Mouse (Mus musculus) intestine, postnatal 0 days (tissue): ENCODE results near the gene Tax1bp3. TPM values are rescaled to one million over a fixed set of nuclear protein-coding genes. Genes with fewer than 3 reads are reported as not detected.

Source experiments
- ATAC-seq: fragments of 200-750 bp; cut with Nextera tagmentation; 2 replicates; pipeline ENCODE4 v1.8.0; 2017; ENCODE audit warnings: mild to moderate bottlenecking, moderate TSS enrichment, moderate library complexity
- H3K27ac ChIP-seq: fragments of 300-500 bp; sonication (generic); 2 replicates; pipeline ENCODE4 v1.5.1; 2014; ENCODE audit warnings: mild to moderate bottlenecking, low read depth, low read length, moderate library complexity
- H3K27me3 ChIP-seq: fragments of 300-500 bp; sonication (generic); replicated peaks from 2 replicates; pipeline ENCODE4 v1.6.1; 2014; ENCODE audit warnings: low read length, mixed read lengths; ENCODE audit not compliant: control insufficient read depth, insufficient read depth
- H3K36me3 ChIP-seq: fragments of 300-500 bp; sonication (generic); 2 replicates; pipeline ENCODE4 v1.6.1; 2014; ENCODE audit warnings: mild to moderate bottlenecking, moderate library complexity; ENCODE audit not compliant: control insufficient read depth, insufficient read depth
- H3K4me1 ChIP-seq: fragments of 300-500 bp; sonication (generic); replicated peaks from 2 replicates; pipeline ENCODE4 v1.6.1; 2014; ENCODE audit warnings: antibody characterized with exemption, low read length, mixed read lengths; ENCODE audit not compliant: control insufficient read depth, insufficient read depth
- H3K4me2 ChIP-seq: fragments of 300-500 bp; sonication (generic); replicated peaks from 2 replicates; pipeline ENCODE4 v1.6.1; 2014; ENCODE audit warnings: low read depth, mild to moderate bottlenecking, moderate library complexity
- H3K4me3 ChIP-seq: fragments of 300-500 bp; sonication (generic); 2 replicates; pipeline ENCODE4 v1.5.1; 2014; ENCODE audit warnings: low read depth, low read length
- H3K9ac ChIP-seq: fragments of 300-500 bp; sonication (generic); 2 replicates; pipeline ENCODE4 v1.6.1; 2014; ENCODE audit warnings: mild to moderate bottlenecking, low read depth, low read length
- H3K9me3 ChIP-seq: fragments of 300-500 bp; sonication (generic); 2 replicates; pipeline ENCODE4 v1.6.1; 2016; ENCODE audit warnings: mixed run types; ENCODE audit not compliant: control insufficient read depth
- CTCF ChIP-seq: sonication (generic); IDR thresholded peaks from 2 replicates; pipeline ENCODE4 v1.5.1; 2016; ENCODE audit warnings: low read depth, mild to moderate bottlenecking, control low read depth, antibody characterized with exemption, moderate library complexity
- WGBS: fragments of 180-500 bp; shearing (Covaris S2); extraction: QIAGEN DNeasy Blood & Tissue Kit; methylation state at CpG from one replicate; pipeline ENCODE4 v1.1.7; 2014; 5-methylcytosine and 5-hydroxymethylcytosine counted together
- polyA plus RNA-seq: library from polyadenylated mRNA; unstranded; fragments of >200 nt; fragmentation: Nextera tagmentation; extraction: Ambion mirVana; gene quantifications from 2 replicates; pipeline ENCODE4 v1.2.1, GENCODE M21; 2015

The Tax1bp3 gene
- polyA plus RNA-seq, 1 experiment from 2014 or later, result 217 TPM

GRCm38 (mm10) chr11:73137591-73138501 is 39.0 kb upstream of the Tax1bp3 start, which contains the start of gene Haspin:
Gene Haspin, minus strand, starts transcription at chr11:73138294.
- H3K9ac ChIP-seq, result peak within 1 kb of the TSS; percentile 66
- H3K4me2 ChIP-seq, result peak within 1 kb of the TSS; percentile 87
- H3K4me3 ChIP-seq, result peak within 1 kb of the TSS; percentile 94
- peak; percentile 80 for ATAC-seq
- 0 out of 2 replicates have a peak, but pooled peaks cover 3% of the 10 kb centered on the region for H3K4me1 ChIP-seq
- TF ChIP-seq CTCF, result peak; percentile 98
- no peaks in the 10 kb centered on the region for H3K27me3 ChIP-seq
- peaks cover 1% of the 10 kb centered on the region; the same call in 1 of the 2 replicates for H3K36me3 ChIP-seq
- under 1% methylated on average over 84 of the region's 84 CpGs for WGBS
- H3K27ac ChIP-seq, result peak within 1 kb of the TSS; percentile 24; the same call in 1 of the 2 replicates
- H3K9me3 ChIP-seq, result no peaks in the 10 kb centered on the region

- Histone ChIP-seq H3K4me2 (no peak overlapping the region), H3K36me3 (no peaks in the 10 kb centered on the region), H3K4me1 (no peaks in the 10 kb centered on the region), H3K4me3 (no peak overlapping the region), H3K27me3 (no peaks in the 10 kb centered on the region), H3K27ac (no peak overlapping the region), H3K9ac (no peak overlapping the region), H3K9me3 (no peaks in the 10 kb centered on the region)
- no peak for TF ChIP-seq CTCF
- WGBS, result 55% methylated on average over 1 of the region's 1 CpGs
- no peak for ATAC-seq
Measured at GRCm38 (mm10) chr11:73144261-73144681, 32.6 kb upstream of the Tax1bp3 start.

DNA sequence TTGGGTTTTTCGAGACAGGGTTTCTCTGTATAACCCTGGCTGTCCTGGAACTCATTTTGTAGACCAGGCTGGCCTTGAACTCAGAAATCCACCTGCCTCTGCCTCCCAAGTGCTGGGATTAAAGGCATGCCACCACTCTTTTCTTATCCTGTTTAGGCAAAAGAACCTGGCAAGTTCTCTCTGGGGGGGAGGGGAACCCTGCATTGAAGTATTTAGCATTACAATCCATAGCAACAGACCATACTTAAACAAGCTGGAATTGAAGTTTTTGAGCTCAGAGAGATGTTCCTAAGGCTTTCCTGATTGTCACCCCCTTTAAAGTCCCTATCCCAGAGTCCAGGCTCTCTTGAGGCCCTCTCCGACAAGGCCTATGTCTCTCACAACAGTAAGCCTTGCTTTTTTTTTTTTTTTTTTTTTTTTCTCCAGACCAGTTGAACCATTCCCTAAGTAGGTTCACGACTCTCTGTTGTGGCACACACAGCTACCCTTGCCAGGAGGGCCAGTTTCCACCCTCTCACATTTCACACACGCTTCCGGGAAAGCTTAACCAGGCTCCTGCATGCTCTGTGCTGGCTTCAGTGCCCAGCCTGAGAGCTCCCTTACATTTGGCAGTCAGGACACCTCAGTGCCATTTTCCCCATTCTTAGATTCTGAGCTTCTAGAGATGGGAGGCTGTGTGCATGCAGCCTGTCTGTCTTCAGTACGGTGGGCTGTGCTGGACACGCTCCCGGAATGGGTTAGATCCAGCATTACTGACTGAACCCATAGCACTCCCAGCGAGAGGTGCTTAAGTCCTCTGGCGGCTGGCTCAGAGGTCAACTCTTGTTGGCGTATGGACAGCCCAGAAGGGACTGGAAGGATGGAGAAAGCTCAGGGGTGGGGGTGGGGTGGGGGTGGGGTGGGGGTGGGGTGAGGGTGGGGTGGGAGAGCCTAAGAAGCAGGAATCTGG is 30.6 kb upstream of the Tax1bp3 start:
- H3K4me1 ChIP-seq, result no peaks in the 10 kb centered on the region
- no peaks in the 10 kb centered on the region for H3K27me3 ChIP-seq
- H3K9ac ChIP-seq, result no peak overlapping the region
- H3K27ac ChIP-seq, result no peak overlapping the region
- H3K4me2 ChIP-seq, result no peak overlapping the region
- TF ChIP-seq CTCF, result no peak
- no peak overlapping the region for H3K4me3 ChIP-seq
- ATAC-seq, result no peak
- WGBS, result 62% methylated on average over 11 of the region's 11 CpGs
- H3K36me3 ChIP-seq, result no peaks in the 10 kb centered on the region
- H3K9me3 ChIP-seq, result no peaks in the 10 kb centered on the region

DNA sequence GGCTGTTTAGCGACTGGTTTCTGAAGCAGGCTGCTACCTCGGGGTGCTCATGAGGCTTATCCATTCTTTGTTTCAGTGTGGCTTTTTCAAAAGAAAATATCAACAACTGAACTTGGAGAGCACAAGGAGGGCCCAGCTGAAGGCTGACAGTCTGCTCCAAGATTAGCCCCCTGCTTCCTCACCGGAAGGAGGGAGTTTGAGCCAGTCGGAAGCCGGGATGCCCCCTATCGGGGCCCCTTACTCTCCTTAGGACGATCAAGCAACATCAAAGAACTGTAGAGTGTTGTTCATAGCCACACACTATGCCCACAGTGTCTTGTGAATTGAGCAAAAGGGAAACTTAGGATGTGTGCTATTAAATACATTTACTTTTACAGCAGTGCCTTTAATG is 29.9 kb upstream of the Tax1bp3 start:
- H3K9me3 ChIP-seq, result no peaks in the 10 kb centered on the region
- 64% methylated on average over 7 of the region's 7 CpGs for WGBS
- no peaks in the 10 kb centered on the region for H3K4me1 ChIP-seq
- no peak overlapping the region for H3K9ac ChIP-seq
- no peak for ATAC-seq
- no peak overlapping the region for H3K4me2 ChIP-seq
- no peak overlapping the region for H3K27ac ChIP-seq
- TF ChIP-seq CTCF, result no peak
- H3K27me3 ChIP-seq, result no peaks in the 10 kb centered on the region
- no peak overlapping the region for H3K4me3 ChIP-seq
- no peaks in the 10 kb centered on the region for H3K36me3 ChIP-seq

- 84% methylated on average over 9 of the region's 9 CpGs for WGBS
Measured at GRCm38 (mm10) chr11:73148209-73148608, 28.7 kb upstream of the Tax1bp3 start.

GRCm38 (mm10) chr11:73155071-73155470 is 21.8 kb upstream of the Tax1bp3 start:
- Histone ChIP-seq H3K27ac (no peak overlapping the region), H3K4me3 (no peak overlapping the region), H3K9ac (no peak overlapping the region), H3K27me3 (peaks cover 8% of the 10 kb centered on the region; the same call in 1 of the 2 replicates), H3K4me2 (no peak overlapping the region), H3K4me1 (no peaks in the 10 kb centered on the region), H3K9me3 (no peaks in the 10 kb centered on the region), H3K36me3 (no peaks in the 10 kb centered on the region)
- 74% methylated on average over 6 of the region's 6 CpGs for WGBS
- TF ChIP-seq CTCF, result no peak
- ATAC-seq, result no peak

More at GRCm38 (mm10) chr11:73148209-73148608, 28.7 kb upstream of the Tax1bp3 start:
- H3K4me1 ChIP-seq, result no peaks in the 10 kb centered on the region
- H3K27ac ChIP-seq, result no peak overlapping the region
- no peaks in the 10 kb centered on the region for H3K9me3 ChIP-seq
- no peaks in the 10 kb centered on the region for H3K27me3 ChIP-seq
- no peak overlapping the region for H3K4me2 ChIP-seq
- no peak overlapping the region for H3K9ac ChIP-seq
- no peaks in the 10 kb centered on the region for H3K36me3 ChIP-seq
- ATAC-seq, result no peak
- H3K4me3 ChIP-seq, result no peak overlapping the region
- no peak for TF ChIP-seq CTCF
